Comparison of ENCODE assay signal across 16 mouse cellular contexts in genomic region chr14:105728841-105729240, GRCm38 (mm10).
"Had no signal": no experiment of that assay in that cellular context is flagged by ENCODE, and none has a peak within 500 bp of the region (broad histone marks: within the 10 kb centered on the region; RNA-seq: fewer than 3 reads in every experiment).

No protein-coding gene starts in this region.

- H3K36me3 ChIP-seq: neural tube, embryonic 13.5 days; neural tube, embryonic 15.5 days; stomach, embryonic 15.5 days had no signal

- H3K27ac ChIP-seq: neural tube, embryonic 13.5 days; neural tube, embryonic 15.5 days; stomach, embryonic 15.5 days; stomach, postnatal 0 days had no signal

- DNase-seq: retina, postnatal 1 day; right cerebral cortex, adult 18-20 months; right cerebral cortex, postnatal 14 days; right cerebral cortex, postnatal 25 days; right cerebral cortex, postnatal 4 days; spleen, adult 18-20 months; thymus, adult 18-20 months; thymus, adult 2 months; thymus, postnatal 14 days; thymus, postnatal 25 days; thymus, postnatal 36 days; thymus, postnatal 4 days had no signal

- H3K27me3 ChIP-seq: neural tube, embryonic 13.5 days; neural tube, embryonic 15.5 days; stomach, embryonic 15.5 days had no signal

- H3K4me3 ChIP-seq: neural tube, embryonic 13.5 days; neural tube, embryonic 15.5 days; stomach, embryonic 15.5 days had no signal

- H3K9me3 ChIP-seq: neural tube, embryonic 13.5 days; neural tube, embryonic 15.5 days; stomach, embryonic 15.5 days had no signal

- H3K4me2 ChIP-seq: neural tube, embryonic 13.5 days; neural tube, embryonic 15.5 days; stomach, embryonic 15.5 days had no signal

- H3K9ac ChIP-seq: neural tube, embryonic 13.5 days; neural tube, embryonic 15.5 days; stomach, embryonic 15.5 days had no signal
